Mouse (Mus musculus): Measurements from ENCODE around the gene Rpl6. TPM values are rescaled to one million over a fixed set of nuclear protein-coding genes. Genes with fewer than 3 reads are reported as not detected.

Rpl6 gene
- polyA plus RNA-seq, 1 experiment from 2014 or later, result 659 TPM

GRCm38 (mm10) chr5:121184945-121185551, 19.2 kb upstream of the Rpl6 start:
- 74% methylated on average over 11 of the region's 11 CpGs for WGBS
- Histone ChIP-seq H3K27me3 (ENCODE audit: poor library complexity, severe bottlenecking) (no peaks in the 10 kb centered on the region), H3K9me3 (no peaks in the 10 kb centered on the region), H3K27ac (no peak overlapping the region), H3K36me3 (replicated peaks) (peaks cover 5% of the 10 kb centered on the region; the same call in 1 of the 2 replicates), H3K4me3 (no peak overlapping the region), H3K4me1 (peaks cover 66% of the 10 kb centered on the region)
- no peak for DNase-seq (ENCODE audit: extremely low spot score, low spot score)

- Histone ChIP-seq H3K9me3 (no peaks in the 10 kb centered on the region), H3K4me3 (no peak overlapping the region), H3K27me3 (ENCODE audit: poor library complexity, severe bottlenecking) (no peaks in the 10 kb centered on the region), H3K4me1 (peaks cover 70% of the 10 kb centered on the region), H3K27ac (no peak overlapping the region), H3K36me3 (replicated peaks) (peaks cover 3% of the 10 kb centered on the region; the same call in 1 of the 2 replicates)
- DNase-seq (ENCODE audit: extremely low spot score, low spot score), result no peak
- WGBS, result 94% methylated on average over 8 of the region's 8 CpGs
Measured at GRCm38 (mm10) chr5:121187580-121188001, 16.7 kb upstream of the Rpl6 start.

GRCm38 (mm10) chr5:121188265-121188664, 16.0 kb upstream of the Rpl6 start:
- no peaks in the 10 kb centered on the region for H3K9me3 ChIP-seq
- WGBS, result 92% methylated on average over 9 of the region's 9 CpGs
- H3K4me1 ChIP-seq, result peaks cover 69% of the 10 kb centered on the region
- DNase-seq (ENCODE audit: extremely low spot score, low spot score), result no peak
- no peaks in the 10 kb centered on the region for H3K27me3 ChIP-seq (ENCODE audit: poor library complexity, severe bottlenecking)
- H3K36me3 ChIP-seq (replicated peaks), result peaks cover 3% of the 10 kb centered on the region; the same call in 1 of the 2 replicates
- H3K27ac ChIP-seq, result no peak overlapping the region
- no peak overlapping the region for H3K4me3 ChIP-seq

GRCm38 (mm10) chr5:121189182-121189581, 15.1 kb upstream of the Rpl6 start:
- DNase-seq (ENCODE audit: extremely low spot score, low spot score), result no peak
- no peaks in the 10 kb centered on the region for H3K27me3 ChIP-seq (ENCODE audit: poor library complexity, severe bottlenecking)
- H3K9me3 ChIP-seq, result no peaks in the 10 kb centered on the region
- H3K4me3 ChIP-seq, result no peak overlapping the region; the same call in 1 of the 2 replicates
- WGBS, result 86% methylated on average over 9 of the region's 9 CpGs
- H3K36me3 ChIP-seq (replicated peaks), result peaks cover 3% of the 10 kb centered on the region; the same call in 1 of the 2 replicates
- H3K4me1 ChIP-seq, result peaks cover 61% of the 10 kb centered on the region
- H3K27ac ChIP-seq, result no peak overlapping the region

- DNase-seq (ENCODE audit: extremely low spot score, low spot score), result no peak
- no peaks in the 10 kb centered on the region for H3K27me3 ChIP-seq (ENCODE audit: poor library complexity, severe bottlenecking)
- WGBS, result 35% methylated on average over 21 of the region's 21 CpGs
- H3K9me3 ChIP-seq, result no peaks in the 10 kb centered on the region
- H3K4me3 ChIP-seq, result peak overlapping the region; percentile 80
- H3K27ac ChIP-seq, result peak overlapping the region; percentile 93
- H3K36me3 ChIP-seq (replicated peaks), result peaks cover 3% of the 10 kb centered on the region; the same call in 1 of the 2 replicates
- H3K4me1 ChIP-seq, result peaks cover 50% of the 10 kb centered on the region
Measured at GRCm38 (mm10) chr5:121190210-121190835, 14.0 kb upstream of the Rpl6 start.

- H3K9me3 ChIP-seq, result no peaks in the 10 kb centered on the region
- peak within 1 kb of the TSS; percentile 80 for H3K4me3 ChIP-seq
- under 1% methylated on average over 91 of the region's 98 CpGs for WGBS
- H3K27me3 ChIP-seq (ENCODE audit: poor library complexity, severe bottlenecking), result no peaks in the 10 kb centered on the region
- H3K36me3 ChIP-seq (replicated peaks), result peaks cover 3% of the 10 kb centered on the region; the same call in 1 of the 2 replicates
- peak; percentile 84 for DNase-seq (ENCODE audit: extremely low spot score, low spot score)
- peaks cover 43% of the 10 kb centered on the region for H3K4me1 ChIP-seq
- peak within 1 kb of the TSS; percentile 93 for H3K27ac ChIP-seq
Measured at GRCm38 (mm10) chr5:121190836-121191583, 13.3 kb upstream of the Rpl6 start, which contains the start of gene Ptpn11. Gene Ptpn11 (minus strand): TSS chr5:121191397.

- peak overlapping the region; percentile 93 for H3K27ac ChIP-seq
Measured at GRCm38 (mm10) chr5:121191584-121191906, 12.7 kb upstream of the Rpl6 start.

GRCm38 (mm10) chr5:121194173-121194572, 10.1 kb upstream of the Rpl6 start:
- no peak overlapping the region for H3K27ac ChIP-seq
- DNase-seq (ENCODE audit: extremely low spot score, low spot score), result no peak
- peaks cover 13% of the 10 kb centered on the region for H3K4me1 ChIP-seq
- WGBS, result 73% methylated on average over 1 of the region's 1 CpGs
- H3K9me3 ChIP-seq, result no peaks in the 10 kb centered on the region
- H3K36me3 ChIP-seq (replicated peaks), result 0 out of 2 replicates have a peak, but pooled peaks cover 2% of the 10 kb centered on the region
- H3K27me3 ChIP-seq (ENCODE audit: poor library complexity, severe bottlenecking), result no peaks in the 10 kb centered on the region
- no peak overlapping the region for H3K4me3 ChIP-seq

More at GRCm38 (mm10) chr5:121191584-121191906, 12.7 kb upstream of the Rpl6 start:
- WGBS, result 9% methylated on average over 17 of the region's 17 CpGs
- H3K4me3 ChIP-seq, result peak overlapping the region; percentile 80
- H3K4me1 ChIP-seq, result peaks cover 38% of the 10 kb centered on the region
- H3K9me3 ChIP-seq, result no peaks in the 10 kb centered on the region
- H3K36me3 ChIP-seq (replicated peaks), result 0 out of 2 replicates have a peak, but pooled peaks cover 3% of the 10 kb centered on the region
- no peaks in the 10 kb centered on the region for H3K27me3 ChIP-seq (ENCODE audit: poor library complexity, severe bottlenecking)
- DNase-seq (ENCODE audit: extremely low spot score, low spot score), result no peak

GRCm38 (mm10) chr5:121196764-121197163, 7.5 kb upstream of the Rpl6 start:
- Histone ChIP-seq H3K9me3 (no peaks in the 10 kb centered on the region), H3K4me3 (no peak overlapping the region), H3K36me3 (replicated peaks) (no peaks in the 10 kb centered on the region), H3K27ac (no peak overlapping the region), H3K4me1 (peaks cover under 1% of the 10 kb centered on the region), H3K27me3 (ENCODE audit: poor library complexity, severe bottlenecking) (no peaks in the 10 kb centered on the region)
- no peak for DNase-seq (ENCODE audit: extremely low spot score, low spot score)
- WGBS, result 58% methylated on average over 5 of the region's 5 CpGs

GRCm38 (mm10) chr5:121197337-121197736, 6.9 kb upstream of the Rpl6 start:
- DNase-seq (ENCODE audit: extremely low spot score, low spot score), result no peak
- Histone ChIP-seq H3K27me3 (ENCODE audit: poor library complexity, severe bottlenecking) (no peaks in the 10 kb centered on the region), H3K9me3 (no peaks in the 10 kb centered on the region), H3K4me1 (no peaks in the 10 kb centered on the region), H3K4me3 (no peak overlapping the region), H3K36me3 (replicated peaks) (no peaks in the 10 kb centered on the region), H3K27ac (no peak overlapping the region)
- WGBS, result 84% methylated on average over 2 of the region's 2 CpGs

- no peak for DNase-seq (ENCODE audit: extremely low spot score, low spot score)
- Histone ChIP-seq H3K4me1 (no peaks in the 10 kb centered on the region), H3K27ac (no peak overlapping the region), H3K36me3 (replicated peaks) (no peaks in the 10 kb centered on the region), H3K4me3 (no peak overlapping the region), H3K9me3 (no peaks in the 10 kb centered on the region), H3K27me3 (ENCODE audit: poor library complexity, severe bottlenecking) (no peaks in the 10 kb centered on the region)
- WGBS, result 89% methylated on average over 5 of the region's 5 CpGs
Measured at GRCm38 (mm10) chr5:121198376-121198775, 5.9 kb upstream of the Rpl6 start.

GRCm38 (mm10) chr5:121201739-121202138, 2.5 kb upstream of the Rpl6 start:
- peaks cover 14% of the 10 kb centered on the region for H3K36me3 ChIP-seq (replicated peaks)
- no peak for DNase-seq (ENCODE audit: extremely low spot score, low spot score)
- H3K4me3 ChIP-seq, result no peak overlapping the region
- no peaks in the 10 kb centered on the region for H3K9me3 ChIP-seq
- 68% methylated on average over 3 of the region's 3 CpGs for WGBS
- no peak overlapping the region for H3K27ac ChIP-seq
- H3K27me3 ChIP-seq (ENCODE audit: poor library complexity, severe bottlenecking), result no peaks in the 10 kb centered on the region
- peaks cover 17% of the 10 kb centered on the region for H3K4me1 ChIP-seq

GRCm38 (mm10) chr5:121202467-121202866, 1.8 kb upstream of the Rpl6 start:
- H3K27me3 ChIP-seq (ENCODE audit: poor library complexity, severe bottlenecking), result no peaks in the 10 kb centered on the region
- peaks cover 23% of the 10 kb centered on the region for H3K4me1 ChIP-seq
- H3K4me3 ChIP-seq, result no peak overlapping the region
- 68% methylated on average over 1 of the region's 1 CpGs for WGBS
- no peak overlapping the region for H3K27ac ChIP-seq
- no peaks in the 10 kb centered on the region for H3K9me3 ChIP-seq
- H3K36me3 ChIP-seq (replicated peaks), result peaks cover 21% of the 10 kb centered on the region
- DNase-seq (ENCODE audit: extremely low spot score, low spot score), result no peak
